Mouse (Mus musculus): Measurements from ENCODE around the gene Tspan11. TPM values are rescaled to one million over a fixed set of nuclear protein-coding genes. Genes with fewer than 3 reads are reported as not detected.
A peak's percentile ranks its signal among the peaks of the same experiment; 100 is the strongest.

The Tspan11 gene
- polyA plus RNA-seq, 1 experiment from 2014 or later, result 2.6 TPM

DNA sequence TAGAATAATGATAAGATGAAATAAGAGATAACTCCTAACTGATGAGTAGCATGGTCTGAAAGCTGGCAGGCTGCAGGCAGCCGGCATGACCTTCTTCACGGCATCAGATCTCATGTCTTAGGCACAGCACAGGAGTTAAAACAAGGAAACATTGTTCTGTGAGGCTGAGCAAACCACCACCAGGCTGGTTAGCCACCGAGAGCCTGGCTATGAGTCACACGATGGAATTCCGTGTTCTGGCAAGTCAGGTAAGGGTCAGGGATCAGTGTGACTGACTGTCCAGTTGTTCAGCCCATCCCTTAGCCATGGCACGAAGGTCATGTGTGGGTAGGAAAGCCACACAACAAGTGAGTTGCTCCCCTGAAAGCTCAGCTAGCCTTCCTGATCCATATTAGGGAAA is 16.0 kb upstream of the Tspan11 start:
- ATAC-seq (replicated peaks; ENCODE audit: extremely low read depth, insufficient read depth, low FRiP score), result no peak

GRCm38 (mm10) chr6:127872581-127872980 is 14.8 kb upstream of the Tspan11 start:
- Histone ChIP-seq H3K4me1 (ENCODE audit: control insufficient read depth, insufficient read depth, low read length) (no peaks in the 10 kb centered on the region; the same call in 1 of the 2 replicates), H3K4me3 (ENCODE audit: low read length) (no peak overlapping the region), H3K27me3 (ENCODE audit: control insufficient read depth, insufficient read depth, low read length) (no peaks in the 10 kb centered on the region), H3K27ac (ENCODE audit: low read length) (no peak overlapping the region), H3K36me3 (ENCODE audit: control insufficient read depth, insufficient read depth) (no peaks in the 10 kb centered on the region), H3K9me3 (replicated peaks; ENCODE audit: control insufficient read depth, low read length) (peaks cover 5% of the 10 kb centered on the region; the same call in 1 of the 2 replicates), H3K4me2 (ENCODE audit: low read depth, low read length) (no peak overlapping the region), H3K9ac (ENCODE audit: low read length) (no peak overlapping the region)
- ATAC-seq (replicated peaks; ENCODE audit: extremely low read depth, insufficient read depth, low FRiP score), result no peak
- 88% methylated on average over 8 of the region's 8 CpGs for WGBS

More for the DNA sequence above, 16.0 kb upstream of the Tspan11 start:
- 84% methylated on average over 6 of the region's 6 CpGs for WGBS
- H3K9me3 ChIP-seq (replicated peaks; ENCODE audit: control insufficient read depth, low read length), result peaks cover 5% of the 10 kb centered on the region; the same call in 1 of the 2 replicates
- no peak overlapping the region for H3K9ac ChIP-seq (ENCODE audit: low read length)
- no peak overlapping the region for H3K4me3 ChIP-seq (ENCODE audit: low read length)
- H3K36me3 ChIP-seq (ENCODE audit: control insufficient read depth, insufficient read depth), result no peaks in the 10 kb centered on the region
- no peaks in the 10 kb centered on the region; the same call in 1 of the 2 replicates for H3K4me1 ChIP-seq (ENCODE audit: control insufficient read depth, insufficient read depth, low read length)
- no peak overlapping the region for H3K27ac ChIP-seq (ENCODE audit: low read length)
- no peak overlapping the region for H3K4me2 ChIP-seq (ENCODE audit: low read depth, low read length)
- H3K27me3 ChIP-seq (ENCODE audit: control insufficient read depth, insufficient read depth, low read length), result no peaks in the 10 kb centered on the region

- WGBS, result 65% methylated on average over 11 of the region's 11 CpGs
- Histone ChIP-seq H3K27me3 (ENCODE audit: control insufficient read depth, insufficient read depth, low read length) (no peaks in the 10 kb centered on the region; the same call in 1 of the 2 replicates), H3K4me2 (ENCODE audit: low read depth, low read length) (no peak overlapping the region), H3K9me3 (replicated peaks; ENCODE audit: control insufficient read depth, low read length) (peaks cover 14% of the 10 kb centered on the region), H3K27ac (ENCODE audit: low read length) (no peak overlapping the region), H3K9ac (ENCODE audit: low read length) (no peak overlapping the region), H3K4me1 (ENCODE audit: control insufficient read depth, insufficient read depth, low read length) (no peaks in the 10 kb centered on the region; the same call in 1 of the 2 replicates), H3K4me3 (ENCODE audit: low read length) (no peak overlapping the region), H3K36me3 (ENCODE audit: control insufficient read depth, insufficient read depth) (no peaks in the 10 kb centered on the region)
- ATAC-seq (replicated peaks; ENCODE audit: extremely low read depth, insufficient read depth, low FRiP score), result no peak
Observed at GRCm38 (mm10) chr6:127875883-127876282, 11.5 kb upstream of the Tspan11 start.

- H3K27ac ChIP-seq (ENCODE audit: low read length), result no peak overlapping the region
- H3K4me3 ChIP-seq (ENCODE audit: low read length), result no peak overlapping the region
- H3K4me2 ChIP-seq (ENCODE audit: low read depth, low read length), result no peak overlapping the region
- no peak overlapping the region for H3K9ac ChIP-seq (ENCODE audit: low read length)
- no peaks in the 10 kb centered on the region; the same call in 1 of the 2 replicates for H3K4me1 ChIP-seq (ENCODE audit: control insufficient read depth, insufficient read depth, low read length)
- ATAC-seq (replicated peaks; ENCODE audit: extremely low read depth, insufficient read depth, low FRiP score), result no peak
- no peaks in the 10 kb centered on the region for H3K36me3 ChIP-seq (ENCODE audit: control insufficient read depth, insufficient read depth)
- 47% methylated on average over 9 of the region's 9 CpGs for WGBS
- no peaks in the 10 kb centered on the region; the same call in 1 of the 2 replicates for H3K27me3 ChIP-seq (ENCODE audit: control insufficient read depth, insufficient read depth, low read length)
- peaks cover 8% of the 10 kb centered on the region for H3K9me3 ChIP-seq (replicated peaks; ENCODE audit: control insufficient read depth, low read length)
Observed at GRCm38 (mm10) chr6:127876436-127876835, 11.0 kb upstream of the Tspan11 start.

DNA sequence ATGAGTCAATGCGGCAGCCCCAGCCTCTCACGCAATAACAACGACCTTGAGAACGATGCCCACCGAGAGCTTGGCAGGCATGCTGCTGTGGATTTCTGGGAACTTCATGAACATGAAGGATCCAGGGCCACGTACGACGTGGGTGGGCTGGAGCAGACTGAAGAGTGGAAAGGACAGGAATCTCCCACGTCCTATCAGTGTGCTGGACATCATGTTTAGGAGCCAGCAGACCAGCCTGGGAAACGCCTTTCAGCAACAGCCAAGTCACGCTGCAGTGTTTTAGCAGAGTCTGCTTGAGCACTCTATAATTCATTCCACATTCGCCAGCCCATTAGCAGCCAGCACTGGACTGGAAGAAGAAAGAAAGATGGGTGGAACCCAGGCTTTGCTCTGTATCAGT is 10.4 kb upstream of the Tspan11 start:
- Histone ChIP-seq H3K27me3 (ENCODE audit: control insufficient read depth, insufficient read depth, low read length) (no peaks in the 10 kb centered on the region; the same call in 1 of the 2 replicates), H3K9ac (ENCODE audit: low read length) (no peak overlapping the region), H3K4me1 (ENCODE audit: control insufficient read depth, insufficient read depth, low read length) (no peaks in the 10 kb centered on the region; the same call in 1 of the 2 replicates), H3K9me3 (replicated peaks; ENCODE audit: control insufficient read depth, low read length) (peaks cover 8% of the 10 kb centered on the region), H3K27ac (ENCODE audit: low read length) (no peak overlapping the region), H3K4me2 (ENCODE audit: low read depth, low read length) (no peak overlapping the region), H3K36me3 (ENCODE audit: control insufficient read depth, insufficient read depth) (no peaks in the 10 kb centered on the region), H3K4me3 (ENCODE audit: low read length) (no peak overlapping the region)
- no peak for ATAC-seq (replicated peaks; ENCODE audit: extremely low read depth, insufficient read depth, low FRiP score)
- WGBS, result 43% methylated on average over 12 of the region's 12 CpGs

GRCm38 (mm10) chr6:127879472-127879871 is 7.9 kb upstream of the Tspan11 start:
- Histone ChIP-seq H3K27me3 (ENCODE audit: control insufficient read depth, insufficient read depth, low read length) (no peaks in the 10 kb centered on the region; the same call in 1 of the 2 replicates), H3K9me3 (replicated peaks; ENCODE audit: control insufficient read depth, low read length) (peaks cover 8% of the 10 kb centered on the region), H3K4me2 (ENCODE audit: low read depth, low read length) (no peak overlapping the region), H3K4me3 (ENCODE audit: low read length) (no peak overlapping the region), H3K9ac (ENCODE audit: low read length) (no peak overlapping the region), H3K36me3 (ENCODE audit: control insufficient read depth, insufficient read depth) (no peaks in the 10 kb centered on the region), H3K27ac (ENCODE audit: low read length) (no peak overlapping the region), H3K4me1 (ENCODE audit: control insufficient read depth, insufficient read depth, low read length) (no peaks in the 10 kb centered on the region; the same call in 1 of the 2 replicates)
- no peak for ATAC-seq (replicated peaks; ENCODE audit: extremely low read depth, insufficient read depth, low FRiP score)
- 88% methylated on average over 6 of the region's 6 CpGs for WGBS

DNA sequence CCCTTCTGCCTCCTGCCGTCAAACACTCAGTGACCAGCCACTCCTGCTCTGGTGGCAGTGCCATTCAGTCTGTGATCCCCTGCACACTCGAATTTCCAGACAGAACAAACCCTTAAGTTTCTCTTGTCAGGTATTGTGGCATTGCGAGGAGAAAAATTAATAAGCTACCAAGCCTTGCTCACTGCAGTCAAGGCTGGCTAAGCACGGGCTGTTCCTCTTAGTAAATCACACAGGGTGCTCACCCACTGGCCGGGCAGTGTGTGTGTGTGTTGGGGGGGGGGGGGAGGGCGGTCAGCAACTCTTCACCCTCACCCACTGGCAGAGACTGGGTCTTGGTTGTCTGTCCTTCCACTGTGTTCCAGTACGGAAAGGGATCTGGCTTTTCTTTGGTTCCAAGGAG is 473 bp upstream of the Tspan11 start:
- Histone ChIP-seq H3K36me3 (ENCODE audit: control insufficient read depth, insufficient read depth) (no peaks in the 10 kb centered on the region), H3K4me2 (ENCODE audit: low read depth, low read length) (peak overlapping the region; percentile 75), H3K4me1 (ENCODE audit: control insufficient read depth, insufficient read depth, low read length) (peaks cover 7% of the 10 kb centered on the region), H3K9ac (ENCODE audit: low read length) (no peak overlapping the region), H3K27ac (ENCODE audit: low read length) (no peak overlapping the region), H3K9me3 (replicated peaks; ENCODE audit: control insufficient read depth, low read length) (no peaks in the 10 kb centered on the region), H3K4me3 (ENCODE audit: low read length) (no peak overlapping the region; the same call in 1 of the 2 replicates), H3K27me3 (ENCODE audit: control insufficient read depth, insufficient read depth, low read length) (peaks cover 4% of the 10 kb centered on the region)
- ATAC-seq (replicated peaks; ENCODE audit: extremely low read depth, insufficient read depth, low FRiP score), result no peak
- 18% methylated on average over 7 of the region's 7 CpGs for WGBS

- Histone ChIP-seq H3K4me2 (ENCODE audit: low read depth, low read length) (no peak overlapping the region; the same call in 1 of the 2 replicates), H3K9me3 (replicated peaks; ENCODE audit: control insufficient read depth, low read length) (no peaks in the 10 kb centered on the region), H3K27me3 (ENCODE audit: control insufficient read depth, insufficient read depth, low read length) (peaks cover 4% of the 10 kb centered on the region), H3K4me1 (ENCODE audit: control insufficient read depth, insufficient read depth, low read length) (peaks cover 7% of the 10 kb centered on the region), H3K4me3 (ENCODE audit: low read length) (no peak overlapping the region), H3K9ac (ENCODE audit: low read length) (no peak overlapping the region; the same call in 1 of the 2 replicates), H3K36me3 (ENCODE audit: control insufficient read depth, insufficient read depth) (no peaks in the 10 kb centered on the region), H3K27ac (ENCODE audit: low read length) (no peak overlapping the region)
- ATAC-seq (replicated peaks; ENCODE audit: extremely low read depth, insufficient read depth, low FRiP score), result no peak
- WGBS, result 80% methylated on average over 3 of the region's 3 CpGs
Observed at GRCm38 (mm10) chr6:127888581-127888980, 1.2 kb downstream of the Tspan11 start.

- Histone ChIP-seq H3K9me3 (replicated peaks; ENCODE audit: control insufficient read depth, low read length) (peaks cover 4% of the 10 kb centered on the region; the same call in 1 of the 2 replicates), H3K27ac (ENCODE audit: low read length) (no peak overlapping the region), H3K4me1 (ENCODE audit: control insufficient read depth, insufficient read depth, low read length) (0 out of 2 replicates have a peak, but pooled peaks cover 3% of the 10 kb centered on the region), H3K9ac (ENCODE audit: low read length) (no peak overlapping the region), H3K4me2 (ENCODE audit: low read depth, low read length) (no peak overlapping the region), H3K36me3 (ENCODE audit: control insufficient read depth, insufficient read depth) (no peaks in the 10 kb centered on the region), H3K4me3 (ENCODE audit: low read length) (no peak overlapping the region), H3K27me3 (ENCODE audit: control insufficient read depth, insufficient read depth, low read length) (no peaks in the 10 kb centered on the region)
- no peak for ATAC-seq (replicated peaks; ENCODE audit: extremely low read depth, insufficient read depth, low FRiP score)
- WGBS, result 40% methylated on average over 6 of the region's 6 CpGs
Observed at GRCm38 (mm10) chr6:127893611-127894010, 6.2 kb downstream of the Tspan11 start.

Measured in heart, embryonic 16.5 days (tissue).